Mouse (Mus musculus) gastrocnemius, postnatal 14 days (tissue): ENCODE results near the gene Abcc12. TPM values are rescaled to one million over a fixed set of nuclear protein-coding genes. Genes with fewer than 3 reads are reported as not detected.

Source experiments
- DNase-seq: peaks from one replicate; pipeline ENCODE4 v3.0.0; 2021; ENCODE audit warnings: mixed read lengths
- intact Hi-C: fragments of 180-260 bp; cut with DNase I; formaldehyde crosslinking; loops from one replicate; pipeline ENCODE4 v1.15.1; 2025; ENCODE audit warnings: low total_unique reads
- microRNA-seq, 2 experiments: library from miRNA; unstranded; fragments of <30 nt; microRNA quantifications; one replicate each; pipeline ENCODE4 v1.2.0; 2021
- total RNA-seq, 2 experiments: library from RNA; stranded (reverse); gene quantifications; 2 replicates each; pipeline ENCODE4 v1.2.3; 2021

Abcc12 gene
- total RNA-seq, 2 experiments from 2014 or later = 0.11 to 0.14 TPM

GRCm38 (mm10) chr8:86449870-86450515 is 130.5 kb downstream of the Abcc12 start:
- no peak for DNase-seq
- intact Hi-C loops = no loop called here

- no peak for DNase-seq
- intact Hi-C loops = no loop called here
These were observed 135.0 kb downstream of the Abcc12 start for GRCm38 (mm10) chr8:86445516-86445915.

- no peak for DNase-seq
- intact Hi-C loops = no loop called here
These were observed 136.7 kb downstream of the Abcc12 start for GRCm38 (mm10) chr8:86443744-86444143.

GRCm38 (mm10) chr8:86438983-86439299 is 141.5 kb downstream of the Abcc12 start:
- intact Hi-C loops = no loop called here
- DNase-seq = no peak

GRCm38 (mm10) chr8:86438133-86438982 is 142.1 kb downstream of the Abcc12 start:
- intact Hi-C loops = no loop called here

GRCm38 (mm10) chr8:86437418-86437817 is 143.1 kb downstream of the Abcc12 start:
- intact Hi-C loops = no loop called here
- DNase-seq = no peak

More at GRCm38 (mm10) chr8:86438133-86438982, 142.1 kb downstream of the Abcc12 start:
- no peak for DNase-seq

Small RNA genes lying within 50 kb of the gene (microRNA-seq; reads per million reads assigned to microRNA genes)
- gene Gm44348 = 0 reads per million in 2 experiments

Other genes starting within 250 kb of the Abcc12 start
- 10 to 100 TPM; 40.6 to 42.0 TPM for gene Lonp2, start 43.4 kb upstream of the Abcc12 start, total RNA-seq
- 1 to 10 TPM; 3.3 to 6.4 TPM for gene Gm10638, start 165.0 kb upstream of the Abcc12 start, total RNA-seq
- gene Siah1a, start 165.2 kb upstream of the Abcc12 start, total RNA-seq = 10 to 100 TPM; 10.5 to 12.6 TPM